Mouse (Mus musculus): ENCODE measurements around the gene Pcca.

- TF ChIP-seq POLR2A (IDR thresholded peaks at IDR 0.05; ENCODE audit: insufficient read depth, low read length) (no peak), CTCF (IDR thresholded peaks at IDR 0.05; ENCODE audit: low read depth, low read length) (no peak), EP300 (IDR thresholded peaks at IDR 0.05; ENCODE audit: insufficient read depth, low read depth, low read length) (no peak)
Observed at GRCm38 (mm10) chr14:122511519-122511918, 22.6 kb upstream of the Pcca start.

Measured in ES-Bruce4 (cell line).